Mouse (Mus musculus): ENCODE data around the gene Smok2a.
"Not testable (repeated sequence)": the region's sequence is repeated elsewhere in the genome, so short reads cannot be mapped to it uniquely, and the experiment has no call there.

- TF ChIP-seq TAL1 (conservative IDR thresholded peaks at IDR 0.05; ENCODE audit: low read depth, low read length); CTCF (IDR thresholded peaks at IDR 0.05; ENCODE audit: low read depth, low read length); POLR2AphosphoS5 (IDR thresholded peaks at IDR 0.05; ENCODE audit: insufficient replicate concordance, low read depth, low read length); GATA2 (IDR thresholded peaks at IDR 0.05; ENCODE audit: borderline replicate concordance, low read depth, low read length): not testable (repeated sequence)
These were observed 42.0 kb upstream of the Smok2a start for GRCm38 (mm10) chr17:13179021-13179420.

Data from G1E (cell line).